Mouse (Mus musculus) small intestine, adult 2 months (tissue): ENCODE results near the gene Nat10.

Experiments used
- CTCF ChIP-seq: fragments of 200-500 bp; IDR thresholded peaks from 2 replicates; pipeline ENCODE4 v1.5.1; 2012; ENCODE audit warnings: low read depth, mild to moderate bottlenecking, control low read depth, inconsistent platforms, low read length, moderate library complexity, mixed read lengths; ENCODE audit not compliant: insufficient replicate concordance, insufficient read length; ENCODE audit errors: extremely low read depth
- POLR2A ChIP-seq: fragments of 200-500 bp; IDR thresholded peaks from 2 replicates; pipeline ENCODE4 v1.6.1; 2012; ENCODE audit warnings: low read depth, mild to moderate bottlenecking, control low read depth, inconsistent platforms, low read length, moderate library complexity

GRCm38 (mm10) chr2:103731423-103731822 is 29.6 kb downstream of the Nat10 start:
- no peak for TF ChIP-seq CTCF
- TF ChIP-seq POLR2A = no peak
